Mouse (Mus musculus) C2C12 (cell line): Measurements from ENCODE around the gene Dennd6a. TPM values are rescaled to one million over a fixed set of nuclear protein-coding genes. Genes with fewer than 3 reads are reported as not detected.
A peak's percentile ranks its signal among the peaks of the same experiment; 100 is the strongest.

Experiments
- H3K27me3 ChIP-seq: one replicate; pipeline ENCODE4 v1.6.1; 2011; ENCODE audit not compliant: control insufficient read depth, insufficient read depth, insufficient read length
- H3K36me3 ChIP-seq: one replicate; pipeline ENCODE4 v1.6.1; 2011; ENCODE audit not compliant: control insufficient read depth, insufficient read depth
- H3K4me3 ChIP-seq: one replicate; pipeline ENCODE4 v1.5.1; 2011; ENCODE audit warnings: mild to moderate bottlenecking, control low read depth; ENCODE audit not compliant: poor library complexity, insufficient read depth, severe bottlenecking
- H3K79me2 ChIP-seq: one replicate; pipeline ENCODE4 v1.6.1; 2011; ENCODE audit not compliant: control insufficient read depth, insufficient read depth
- H3K79me3 ChIP-seq: one replicate; pipeline ENCODE4 v1.6.1; 2011; ENCODE audit warnings: low read depth, control low read depth
- H3ac ChIP-seq: one replicate; pipeline ENCODE3; 2011; ENCODE audit warnings: low read depth; ENCODE audit not compliant: control insufficient read depth, insufficient read length
- CEBPB ChIP-seq: IDR thresholded peaks from one replicate; pipeline ENCODE4 v1.6.1; 2011; ENCODE audit warnings: low read depth, mild to moderate bottlenecking, control low read depth, moderate library complexity
- CTCF ChIP-seq: IDR thresholded peaks from one replicate; pipeline ENCODE4 v1.5.1; 2011; ENCODE audit not compliant: control insufficient read depth, insufficient read depth, insufficient read length
- FOSL1 ChIP-seq: IDR thresholded peaks from one replicate; pipeline ENCODE4 v1.8.0; 2011; ENCODE audit warnings: mild to moderate bottlenecking, low read length; ENCODE audit not compliant: poor library complexity, insufficient read depth, severe bottlenecking
- MAX ChIP-seq: IDR thresholded peaks from one replicate; pipeline ENCODE4 v1.6.1; 2011; ENCODE audit warnings: mild to moderate bottlenecking, control low read depth
- MYOD1 ChIP-seq: IDR thresholded peaks from one replicate; pipeline ENCODE4 v1.6.1; 2011; ENCODE audit warnings: low read depth; ENCODE audit not compliant: control insufficient read depth, insufficient read length
- MYOG ChIP-seq: IDR thresholded peaks from one replicate; pipeline ENCODE4 v1.6.1; 2011; ENCODE audit not compliant: control insufficient read depth, insufficient read length; ENCODE audit errors: extremely low read depth
- USF1 ChIP-seq: IDR thresholded peaks from one replicate; pipeline ENCODE4 v1.6.1; 2011; ENCODE audit warnings: low read depth, mild to moderate bottlenecking, control low read depth, moderate library complexity
- polyA plus RNA-seq: library from polyadenylated mRNA; unstranded; fragments of >200 nt; fragmentation: generic; extraction: Trizol; gene quantifications from one replicate; pipeline ENCODE4 v1.2.1, GENCODE M21; 2012; ENCODE audit warnings: missing spikeins

Dennd6a gene
- polyA plus RNA-seq, 1 experiment: 3.7 TPM

- H3K4me3 ChIP-seq: no peak overlapping the region
- no peaks in the 10 kb centered on the region for H3K79me3 ChIP-seq
- no peaks in the 10 kb centered on the region for H3K79me2 ChIP-seq
- H3K27me3 ChIP-seq: no peaks in the 10 kb centered on the region
- peaks cover 50% of the 10 kb centered on the region for H3K36me3 ChIP-seq
- no peak for TF ChIP-seq MAX
- TF ChIP-seq MYOD1: no peak
- H3ac ChIP-seq: no peak overlapping the region
Observed at GRCm38 (mm10) chr14:26605354-26605753, 31.7 kb downstream of the Dennd6a start.

GRCm38 (mm10) chr14:26609674-26610073 lies 36.0 kb downstream of the Dennd6a start:
- TF ChIP-seq MYOG (no peak), CTCF (no peak)
- Histone ChIP-seq H3K79me3 (no peaks in the 10 kb centered on the region), H3K27me3 (no peaks in the 10 kb centered on the region), H3K79me2 (no peaks in the 10 kb centered on the region), H3ac (no peak overlapping the region), H3K4me3 (no peak overlapping the region), H3K36me3 (peaks cover 54% of the 10 kb centered on the region)

- Histone ChIP-seq H3K79me2 (no peaks in the 10 kb centered on the region), H3K27me3 (no peaks in the 10 kb centered on the region), H3K36me3 (peaks cover 44% of the 10 kb centered on the region), H3K4me3 (no peak overlapping the region), H3ac (no peak overlapping the region), H3K79me3 (no peaks in the 10 kb centered on the region)
- no peak for TF ChIP-seq MAX
- no peak for TF ChIP-seq CTCF
- no peak for TF ChIP-seq USF1
- TF ChIP-seq MYOD1: no peak
- no peak for TF ChIP-seq FOSL1
- no peak for TF ChIP-seq CEBPB
- TF ChIP-seq MYOG: no peak
Observed at GRCm38 (mm10) chr14:26610689-26611088, 37.0 kb downstream of the Dennd6a start.

- Histone ChIP-seq H3K4me3 (no peak overlapping the region), H3K79me2 (no peaks in the 10 kb centered on the region), H3K27me3 (no peaks in the 10 kb centered on the region), H3K36me3 (peaks cover 74% of the 10 kb centered on the region), H3ac (no peak overlapping the region), H3K79me3 (no peaks in the 10 kb centered on the region)
- TF ChIP-seq CTCF (no peak), FOSL1 (no peak), USF1 (no peak), MYOD1 (no peak), MAX (no peak), CEBPB (no peak), MYOG (no peak)
Observed at GRCm38 (mm10) chr14:26625301-26625700, 51.6 kb downstream of the Dennd6a start.

- Histone ChIP-seq H3ac (no peak overlapping the region), H3K27me3 (no peaks in the 10 kb centered on the region), H3K36me3 (peaks cover 63% of the 10 kb centered on the region), H3K79me2 (no peaks in the 10 kb centered on the region), H3K79me3 (no peaks in the 10 kb centered on the region), H3K4me3 (no peak overlapping the region)
- TF ChIP-seq FOSL1 (no peak), USF1 (no peak), CTCF (no peak), MAX (no peak), MYOG (no peak), CEBPB (no peak), MYOD1 (no peak)
Observed at GRCm38 (mm10) chr14:26626605-26627140, 53.0 kb downstream of the Dennd6a start.

GRCm38 (mm10) chr14:26637025-26637850 lies 63.6 kb downstream of the Dennd6a start:
- Histone ChIP-seq H3K27me3 (no peaks in the 10 kb centered on the region), H3K36me3 (peaks cover 4% of the 10 kb centered on the region), H3K79me3 (peaks cover 42% of the 10 kb centered on the region), H3K79me2 (peaks cover 43% of the 10 kb centered on the region), H3ac (peak overlapping the region; percentile 42), H3K4me3 (peak overlapping the region; percentile 97)
- no peak for TF ChIP-seq MAX
- TF ChIP-seq CTCF: no peak
- no peak for TF ChIP-seq FOSL1
